Mouse (Mus musculus) midbrain, postnatal 0 days (tissue): ENCODE measurements around the gene Khk. TPM values are rescaled to one million over a fixed set of nuclear protein-coding genes. Genes with fewer than 3 reads are reported as not detected.
A peak's percentile ranks its signal among the peaks of the same experiment; 100 is the strongest.

Experiments used
- ATAC-seq: fragments of 200-750 bp; cut with Nextera tagmentation; 2 replicates; pipeline ENCODE4 v1.8.0; 2017; ENCODE audit warnings: moderate number of reproducible peaks, mild to moderate bottlenecking, moderate TSS enrichment, moderate library complexity; ENCODE audit not compliant: low FRiP score
- DNase-seq: peaks from one replicate; pipeline ENCODE4 v3.0.0-alpha.2; 2015; ENCODE audit warnings: low spot score
- H3K27ac ChIP-seq: fragments of 300-500 bp; sonication (generic); 2 replicates; pipeline ENCODE4 v1.5.1; 2014; ENCODE audit warnings: low read depth, mild to moderate bottlenecking, low read length, mixed read lengths
- H3K27me3 ChIP-seq: fragments of 300-500 bp; sonication (generic); 2 replicates; pipeline ENCODE4 v1.6.1; 2014; ENCODE audit warnings: low read length, control low read depth, mixed read lengths; ENCODE audit not compliant: insufficient read depth
- H3K36me3 ChIP-seq: fragments of 300-500 bp; sonication (generic); 2 replicates; pipeline ENCODE4 v1.6.1; 2014; ENCODE audit warnings: low read length, control low read depth, mixed read lengths; ENCODE audit not compliant: insufficient read depth
- H3K4me1 ChIP-seq: fragments of 300-500 bp; sonication (generic); 2 replicates; pipeline ENCODE4 v1.6.1; 2014; ENCODE audit warnings: mild to moderate bottlenecking, control low read depth, antibody characterized with exemption, low read length, mixed read lengths; ENCODE audit not compliant: insufficient read depth
- H3K4me2 ChIP-seq: fragments of 300-500 bp; sonication (generic); 2 replicates; pipeline ENCODE4 v1.6.1; 2014; ENCODE audit warnings: low read depth, mild to moderate bottlenecking, low read length, mixed read lengths; ENCODE audit not compliant: poor library complexity, severe bottlenecking
- H3K4me3 ChIP-seq: fragments of 300-500 bp; sonication (generic); 2 replicates; pipeline ENCODE4 v1.5.1; 2014; ENCODE audit warnings: low read depth, mild to moderate bottlenecking, low read length, moderate library complexity
- H3K9ac ChIP-seq: fragments of 300-500 bp; sonication (generic); replicated peaks from 2 replicates; pipeline ENCODE4 v1.6.1; 2014; ENCODE audit warnings: mild to moderate bottlenecking, low read length, moderate library complexity, mixed read lengths; ENCODE audit not compliant: poor library complexity, severe bottlenecking
- H3K9me3 ChIP-seq: fragments of 300-500 bp; sonication (generic); 2 replicates; pipeline ENCODE4 v1.6.1; 2016; ENCODE audit warnings: low read length, control low read depth
- CTCF ChIP-seq: IDR thresholded peaks from 2 replicates; pipeline ENCODE4 v1.5.1; 2016; ENCODE audit warnings: antibody characterized with exemption, mild to moderate bottlenecking
- WGBS: fragments of 180-500 bp; shearing (Covaris S2); extraction: QIAGEN DNeasy Blood & Tissue Kit; methylation state at CpG from one replicate; pipeline ENCODE4 v1.1.7; 2014; 5-methylcytosine and 5-hydroxymethylcytosine counted together
- polyA plus RNA-seq: library from polyadenylated mRNA; unstranded; fragments of >200 nt; fragmentation: Nextera tagmentation; extraction: Ambion mirVana; gene quantifications from 2 replicates; pipeline ENCODE4 v1.2.1, GENCODE M21; 2015
- total RNA-seq: library from RNA; depleted of rRNA; stranded (reverse); fragments of >200 nt; gene quantifications from 2 replicates; pipeline ENCODE4 v1.2.3, GENCODE M21; 2014

The Khk gene
- total and polyA plus RNA-seq, 2 experiments from 2014 or later = 1.4 to 17.6 TPM

DNA sequence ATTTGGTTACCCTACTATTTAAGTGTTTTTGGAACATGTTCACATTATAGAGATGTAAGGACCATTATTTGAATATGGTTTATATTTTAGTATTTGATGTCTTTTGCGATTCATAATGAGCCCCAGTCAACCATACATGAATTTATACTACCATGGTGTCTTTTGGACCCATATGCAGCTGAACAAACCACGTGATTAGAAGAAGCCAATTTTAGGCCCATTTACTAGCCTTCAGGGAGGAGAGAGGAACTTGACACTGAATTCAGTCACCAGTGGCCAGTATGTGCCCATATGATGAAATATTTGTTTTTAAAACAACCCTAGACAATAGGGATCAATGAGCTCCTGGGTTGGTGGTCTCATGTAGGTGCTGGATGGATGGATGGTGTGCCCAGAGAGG lies 39.6 kb downstream of the Khk start:
- Histone ChIP-seq H3K9ac (no peak overlapping the region), H3K27ac (peak overlapping the region; percentile 89; the same call in 1 of the 2 replicates), H3K4me2 (peak overlapping the region; percentile 50), H3K4me3 (peak overlapping the region; percentile 84; the same call in 1 of the 2 replicates), H3K4me1 (peaks cover 17% of the 10 kb centered on the region; the same call in 1 of the 2 replicates), H3K9me3 (no peaks in the 10 kb centered on the region), H3K27me3 (no peaks in the 10 kb centered on the region; the same call in 1 of the 2 replicates), H3K36me3 (peaks cover 14% of the 10 kb centered on the region)
- DNase-seq (no peak), ATAC-seq (no peak)
- no peak for TF ChIP-seq CTCF
- WGBS = 91% methylated on average over 2 of the region's 2 CpGs

GRCm38 (mm10) chr5:30961545-30962505 lies 40.6 kb downstream of the Khk start:
- H3K27ac ChIP-seq = no peak overlapping the region
- no peak for ATAC-seq
- H3K27me3 ChIP-seq = no peaks in the 10 kb centered on the region; the same call in 1 of the 2 replicates
- TF ChIP-seq CTCF = no peak
- H3K9ac ChIP-seq = no peak overlapping the region
- no peak overlapping the region for H3K4me2 ChIP-seq
- H3K9me3 ChIP-seq = no peaks in the 10 kb centered on the region
- peaks cover 17% of the 10 kb centered on the region; the same call in 1 of the 2 replicates for H3K4me1 ChIP-seq
- WGBS = 79% methylated on average over 10 of the region's 10 CpGs
- DNase-seq = no peak
- peaks cover 11% of the 10 kb centered on the region for H3K36me3 ChIP-seq
- no peak overlapping the region for H3K4me3 ChIP-seq

GRCm38 (mm10) chr5:30963916-30964315 lies 42.7 kb downstream of the Khk start:
- DNase-seq (no peak), ATAC-seq (no peak)
- H3K27ac ChIP-seq = no peak overlapping the region
- H3K4me1 ChIP-seq = peaks cover 6% of the 10 kb centered on the region; the same call in 1 of the 2 replicates
- no peaks in the 10 kb centered on the region for H3K9me3 ChIP-seq
- no peak overlapping the region for H3K4me3 ChIP-seq
- no peaks in the 10 kb centered on the region; the same call in 1 of the 2 replicates for H3K27me3 ChIP-seq
- H3K9ac ChIP-seq = no peak overlapping the region
- H3K36me3 ChIP-seq = no peaks in the 10 kb centered on the region
- TF ChIP-seq CTCF = no peak
- 22% methylated on average over 3 of the region's 3 CpGs for WGBS
- no peak overlapping the region for H3K4me2 ChIP-seq

DNA sequence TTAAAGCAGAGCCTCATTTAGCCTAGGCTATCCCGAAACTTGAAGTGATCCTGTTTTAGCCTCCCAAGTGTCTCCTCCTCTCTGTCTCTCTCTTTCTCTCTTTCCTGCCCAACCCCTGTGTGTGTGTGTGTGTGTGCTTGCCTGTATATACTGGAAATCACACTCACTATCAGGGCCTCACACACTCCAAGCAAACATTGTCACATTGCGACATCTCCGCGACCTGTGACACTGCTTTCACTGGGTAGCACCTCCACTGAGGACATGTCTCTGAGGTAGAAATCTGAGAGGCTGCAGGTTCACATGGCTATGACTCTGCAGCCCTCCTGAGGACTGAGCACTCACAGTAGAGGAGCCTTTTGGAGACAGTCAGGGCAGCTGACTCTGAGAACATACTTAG lies 45.0 kb downstream of the Khk start:
- Histone ChIP-seq H3K4me3 (no peak overlapping the region), H3K27ac (no peak overlapping the region), H3K27me3 (no peaks in the 10 kb centered on the region; the same call in 1 of the 2 replicates), H3K9ac (no peak overlapping the region), H3K4me1 (no peaks in the 10 kb centered on the region), H3K9me3 (no peaks in the 10 kb centered on the region), H3K36me3 (no peaks in the 10 kb centered on the region), H3K4me2 (no peak overlapping the region)
- ATAC-seq (no peak), DNase-seq (no peak)
- WGBS = 92% methylated on average over 4 of the region's 4 CpGs
- TF ChIP-seq CTCF = no peak

DNA sequence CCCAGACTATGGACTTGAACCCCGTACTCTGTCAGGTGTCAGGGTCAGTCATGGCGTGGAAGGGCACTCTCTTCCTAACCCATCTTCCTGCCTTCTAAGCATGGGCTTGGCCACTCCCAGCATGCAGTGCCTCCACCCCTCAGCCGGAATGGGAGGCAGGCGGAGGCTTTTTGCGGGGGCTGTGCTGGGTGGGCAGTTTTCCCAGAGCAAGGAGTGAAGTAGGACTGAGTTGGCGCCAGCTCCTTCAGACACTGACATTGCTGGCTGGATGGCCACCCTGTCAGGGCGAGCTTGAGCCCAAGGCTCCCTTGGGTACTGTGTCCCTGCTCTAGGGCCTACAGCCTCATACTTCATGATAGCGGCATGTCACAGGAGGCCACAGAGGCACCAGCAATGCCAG lies 47.2 kb downstream of the Khk start, which contains the start of gene Tcf23:
Gene Tcf23 (plus strand): TSS at position 247 of the 400 bp plus-strand sequence.
- ATAC-seq (no peak), DNase-seq (no peak)
- H3K4me3 ChIP-seq = no peak within 1 kb of the TSS
- no peak within 1 kb of the TSS for H3K9ac ChIP-seq
- no peaks in the 10 kb centered on the region for H3K4me1 ChIP-seq
- no peaks in the 10 kb centered on the region for H3K9me3 ChIP-seq
- TF ChIP-seq CTCF = no peak
- no peak within 1 kb of the TSS for H3K27ac ChIP-seq
- H3K27me3 ChIP-seq = no peaks in the 10 kb centered on the region
- WGBS = 66% methylated on average over 8 of the region's 8 CpGs
- no peak within 1 kb of the TSS for H3K4me2 ChIP-seq
- no peaks in the 10 kb centered on the region for H3K36me3 ChIP-seq

DNA sequence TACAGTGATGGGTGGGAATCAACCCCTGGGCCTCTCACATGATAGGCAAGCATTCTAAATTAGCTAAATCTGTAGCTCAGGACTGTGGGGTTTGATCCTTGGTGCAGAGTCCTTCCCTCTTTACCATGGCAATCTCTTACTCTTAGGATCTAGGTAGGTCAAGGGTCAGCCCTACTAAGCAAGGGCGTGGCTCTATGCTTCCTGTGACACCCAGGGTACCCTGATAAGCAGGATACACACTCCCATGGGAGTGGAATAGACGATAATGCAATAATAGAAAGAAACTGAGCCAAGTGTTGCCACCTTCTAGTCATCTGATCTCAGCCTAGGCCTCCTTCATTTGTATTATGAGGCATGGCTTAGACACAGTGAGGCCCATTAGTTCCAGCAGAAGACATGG lies 48.2 kb downstream of the Khk start:
- no peak for DNase-seq

More for the DNA sequence above, 48.2 kb downstream of the Khk start:
- H3K27ac ChIP-seq = no peak overlapping the region
- H3K9ac ChIP-seq = no peak overlapping the region
- no peaks in the 10 kb centered on the region for H3K9me3 ChIP-seq
- H3K4me1 ChIP-seq = no peaks in the 10 kb centered on the region
- TF ChIP-seq CTCF = no peak
- no peaks in the 10 kb centered on the region for H3K36me3 ChIP-seq
- H3K4me3 ChIP-seq = no peak overlapping the region
- 83% methylated on average over 2 of the region's 2 CpGs for WGBS
- H3K27me3 ChIP-seq = no peaks in the 10 kb centered on the region
- no peak overlapping the region for H3K4me2 ChIP-seq
- ATAC-seq = no peak
